Mouse (Mus musculus): ENCODE data around the gene Ubash3b. TPM values are rescaled to one million over a fixed set of nuclear protein-coding genes. Genes with fewer than 3 reads are reported as not detected.

The Ubash3b gene
- polyA plus RNA-seq (2012), result 6.8 and 8.1 TPM in 2 replicates

DNA sequence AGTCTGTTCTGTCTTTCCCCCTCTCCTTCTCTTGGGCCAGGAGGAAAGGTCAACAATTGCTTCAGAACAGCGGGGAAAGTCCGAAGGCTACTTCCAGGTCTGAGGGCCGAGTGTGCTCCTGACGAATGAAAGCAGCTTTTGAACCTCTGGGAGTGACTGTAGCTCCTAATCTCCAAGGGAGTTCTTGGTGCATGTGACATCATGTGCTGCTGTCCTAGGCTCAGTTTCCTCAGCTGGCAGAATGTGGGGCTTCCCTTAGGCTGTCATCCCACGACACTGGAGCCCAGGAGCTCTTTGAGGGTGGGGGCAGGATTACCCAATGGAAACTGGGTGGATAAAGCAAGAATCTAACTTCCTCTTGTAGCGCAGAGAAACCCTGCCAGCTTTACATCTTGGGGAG, at the start of gene Ubash3b:
Gene Ubash3b (minus strand): TSS at position 285 of the 400 bp plus-strand sequence.

DNA sequence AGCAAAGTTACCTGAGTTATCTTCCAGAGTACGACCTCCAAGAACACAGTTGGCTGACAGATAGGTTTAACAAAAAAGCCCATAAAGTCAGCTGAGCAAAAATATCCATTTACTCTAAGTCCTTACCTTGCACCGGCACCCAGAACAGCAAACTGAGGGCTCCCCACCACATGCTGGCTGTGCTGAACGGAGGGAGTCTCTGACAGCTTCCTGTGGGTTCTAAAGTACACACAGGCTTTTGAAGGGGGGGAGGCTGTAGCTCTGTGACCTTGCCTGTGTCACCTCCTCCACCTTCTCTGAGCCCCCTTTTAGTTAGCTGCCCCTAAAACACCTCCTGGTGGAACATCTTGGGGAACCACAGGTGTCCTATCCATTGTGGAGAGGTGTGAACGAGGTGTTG, 157.1 kb downstream of the Ubash3b start, which contains the start of gene Crtam:
Gene Crtam (minus strand): TSS at position 214 of the 400 bp plus-strand sequence.

DNA sequence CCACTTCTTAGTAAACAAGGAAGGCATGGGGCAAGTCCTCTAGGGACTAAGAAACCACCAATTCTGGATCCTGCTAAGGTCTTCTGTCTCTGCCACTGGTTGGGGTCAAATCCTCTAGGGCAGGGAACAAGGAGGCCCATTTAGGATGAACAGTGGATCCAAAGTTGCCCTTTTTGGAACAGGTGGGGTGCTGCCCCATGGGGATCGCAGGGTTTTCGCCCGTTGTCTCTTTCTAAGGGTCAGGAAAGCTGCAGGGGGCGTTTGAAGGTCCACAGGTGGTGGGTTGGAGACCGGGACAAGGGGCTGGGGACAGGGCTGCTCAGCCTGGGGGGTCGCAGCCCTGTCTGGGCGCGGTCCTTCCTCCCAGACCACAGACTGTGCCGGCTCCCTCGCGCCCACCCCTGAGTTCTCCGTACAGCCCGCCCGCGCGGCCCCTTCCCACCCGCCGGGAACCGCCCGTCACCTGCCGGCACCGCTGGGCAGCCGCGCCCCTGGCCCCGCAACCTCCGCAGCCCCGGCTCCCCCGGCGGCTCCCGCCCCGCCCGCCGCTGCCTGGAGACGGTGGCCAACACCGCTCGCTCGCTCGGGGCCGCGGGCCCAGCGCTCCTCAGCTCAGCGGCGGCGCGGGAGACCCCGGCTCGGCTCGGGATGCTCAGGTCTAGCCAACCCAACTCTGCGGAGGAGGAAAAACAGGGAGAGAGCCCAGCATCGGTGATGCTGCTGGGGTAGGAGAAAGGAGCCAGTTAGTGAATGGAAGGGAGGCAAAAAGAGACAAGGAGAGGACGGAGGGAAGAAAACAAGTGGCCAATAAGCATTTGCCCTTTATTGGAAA, 197.7 kb downstream of the Ubash3b start, which contains the start of gene Jhy:
Gene Jhy (minus strand): TSS at position 533 of the 832 bp plus-strand sequence.

Other genes with a start within 250 kb of the Ubash3b start
- gene Jhy, start 197.6 kb downstream of the Ubash3b start, polyA plus RNA-seq (2012), result not detected in 2 replicates
- gene Crtam, start 157.1 kb downstream of the Ubash3b start, polyA plus RNA-seq (2012), result not detected in 2 replicates

All from megakaryocyte-erythroid progenitor cell, adult 5 weeks (primary cell).